Mouse (Mus musculus) heart, embryonic 15.5 days (tissue): ENCODE results near the gene Gpx4. TPM values are rescaled to one million over a fixed set of nuclear protein-coding genes. Genes with fewer than 3 reads are reported as not detected.

ENCODE experiments used
- polyA plus RNA-seq: library from polyadenylated mRNA; unstranded; fragments of >200 nt; fragmentation: Nextera tagmentation; extraction: Ambion mirVana; gene quantifications from 2 replicates; pipeline ENCODE4 v1.2.1, GENCODE M21; 2015

Gene Gpx4
- polyA plus RNA-seq, 1 experiment from 2014 or later: 658 TPM

Other genes starting within 250 kb of the Gpx4 start
- gene Misp, start 226.2 kb upstream of the Gpx4 start, polyA plus RNA-seq: 0.81 and 1.3 TPM in 2 replicates
- gene Ptbp1, start 192.7 kb upstream of the Gpx4 start, polyA plus RNA-seq: 89.6 and 162 TPM in 2 replicates
- gene Prtn3, start 172.7 kb upstream of the Gpx4 start, polyA plus RNA-seq: 1.1 and 3.0 TPM in 2 replicates
- 8.6 and 15.3 TPM in 2 replicates for gene Plppr3, start 172.5 kb upstream of the Gpx4 start, polyA plus RNA-seq
- gene Elane, start 160.9 kb upstream of the Gpx4 start, polyA plus RNA-seq: 0.25 and 2.0 TPM in 2 replicates
- not detected in 2 replicates for gene Cfd, start 156.3 kb upstream of the Gpx4 start, polyA plus RNA-seq
- gene Med16, start 138.2 kb upstream of the Gpx4 start, polyA plus RNA-seq: 34.8 and 45.7 TPM in 2 replicates
- 15.7 TPM in 1 of 2 replicates, not detected in the other for gene Gm26602, start 136.3 kb upstream of the Gpx4 start, polyA plus RNA-seq
- gene Kiss1r, start 130.2 kb upstream of the Gpx4 start, polyA plus RNA-seq: 0.34 and 0.51 TPM in 2 replicates
- gene R3hdm4, start 126.0 kb upstream of the Gpx4 start, polyA plus RNA-seq: 95.2 and 118 TPM in 2 replicates
- gene Arid3a, start 120.1 kb upstream of the Gpx4 start, polyA plus RNA-seq: 2.1 and 3.7 TPM in 2 replicates
- 56.7 and 66.6 TPM in 2 replicates for gene Wdr18, start 87.0 kb upstream of the Gpx4 start, polyA plus RNA-seq
- 0.24 and 0.28 TPM in 2 replicates for gene Grin3b, start 76.5 kb upstream of the Gpx4 start, polyA plus RNA-seq
- gene Tmem259, start 62.8 kb upstream of the Gpx4 start, polyA plus RNA-seq: 16.2 and 19.6 TPM in 2 replicates
- gene Cnn2, start 58.6 kb upstream of the Gpx4 start, polyA plus RNA-seq: 208 and 243 TPM in 2 replicates
- 2.1 and 3.9 TPM in 2 replicates for gene Abca7, start 50.7 kb upstream of the Gpx4 start, polyA plus RNA-seq
- gene Arhgap45, start 30.5 kb upstream of the Gpx4 start, polyA plus RNA-seq: 4.7 and 14.4 TPM in 2 replicates
- gene Polr2e, start 7.4 kb upstream of the Gpx4 start, polyA plus RNA-seq: 115 and 136 TPM in 2 replicates
- gene Sbno2, start 58.4 kb downstream of the Gpx4 start, polyA plus RNA-seq: 8.3 and 13.9 TPM in 2 replicates
- 10.0 and 14.2 TPM in 2 replicates for gene Stk11, start 68.6 kb downstream of the Gpx4 start, polyA plus RNA-seq
- 861 and 962 TPM in 2 replicates for gene Atp5d, start 91.5 kb downstream of the Gpx4 start, polyA plus RNA-seq
- gene Cbarp, start 93.7 kb downstream of the Gpx4 start, polyA plus RNA-seq: 1.7 and 2.9 TPM in 2 replicates
- 11.6 and 16.8 TPM in 2 replicates for gene Midn, start 101.1 kb downstream of the Gpx4 start, polyA plus RNA-seq
- 86.7 and 90.2 TPM in 2 replicates for gene Cirbp, start 118.8 kb downstream of the Gpx4 start, polyA plus RNA-seq
- 7.7 and 9.1 TPM in 2 replicates for gene 1600002K03Rik, start 125.8 kb downstream of the Gpx4 start, polyA plus RNA-seq
- gene Efna2, start 132.3 kb downstream of the Gpx4 start, polyA plus RNA-seq: 8.6 and 9.7 TPM in 2 replicates
- 32.7 and 40.5 TPM in 2 replicates for gene Mum1, start 179.3 kb downstream of the Gpx4 start, polyA plus RNA-seq
- gene Ndufs7, start 202.0 kb downstream of the Gpx4 start, polyA plus RNA-seq: 553 and 586 TPM in 2 replicates
- gene Gamt, start 213.8 kb downstream of the Gpx4 start, polyA plus RNA-seq: 47.7 and 52.9 TPM in 2 replicates
- gene Dazap1, start 214.3 kb downstream of the Gpx4 start, polyA plus RNA-seq: 31.5 and 40.0 TPM in 2 replicates
- 525 and 544 TPM in 2 replicates for gene Rps15, start 245.3 kb downstream of the Gpx4 start, polyA plus RNA-seq
- 0.96 and 2.1 TPM in 2 replicates for gene Apc2, start 248.8 kb downstream of the Gpx4 start, polyA plus RNA-seq